Mouse (Mus musculus): ENCODE data around the gene N6amt1. TPM values are rescaled to one million over a fixed set of nuclear protein-coding genes. Genes with fewer than 3 reads are reported as not detected.

The N6amt1 gene
- total RNA-seq, 2 experiments from 2014 or later, result 17.3 to 18.5 TPM

GRCm38 (mm10) chr16:87366445-87366844 is 12.5 kb downstream of the N6amt1 start:
- intact Hi-C loops (cut with DNase I), result no loop called here
- no peak for DNase-seq (ENCODE audit: low spot score in 2 of 2)

- intact Hi-C loops (cut with DNase I), result no loop called here
- DNase-seq (ENCODE audit: low spot score in 2 of 2), result no peak
Measured at GRCm38 (mm10) chr16:87382996-87383395, 29.0 kb downstream of the N6amt1 start.

GRCm38 (mm10) chr16:87384366-87384765 is 30.4 kb downstream of the N6amt1 start:
- DNase-seq (ENCODE audit: low spot score in 2 of 2), result no peak

GRCm38 (mm10) chr16:87387444-87387977 is 33.5 kb downstream of the N6amt1 start:
- DNase-seq (ENCODE audit: low spot score in 2 of 2), result peak in 1 of 2 experiments; percentile 48
- intact Hi-C loops (cut with DNase I), result no loop called here

More at GRCm38 (mm10) chr16:87384366-87384765, 30.4 kb downstream of the N6amt1 start:
- intact Hi-C loops (cut with DNase I), result no loop called here

- intact Hi-C loops (cut with DNase I), result loop anchor here (10.0 kb wide), 1 partner anchor 1589 kb away; the partner anchor contains the start of gene Adamts1
- DNase-seq (ENCODE audit: low spot score in 2 of 2), result peak; percentile 68 to 79
Measured at GRCm38 (mm10) chr16:87393813-87394548, 40.0 kb downstream of the N6amt1 start.

GRCm38 (mm10) chr16:87405001-87405400 is 51.0 kb downstream of the N6amt1 start:
- no peak for DNase-seq (ENCODE audit: low spot score in 2 of 2)
- intact Hi-C loops (cut with DNase I), result loop anchor here (5.0 kb wide), 1 partner anchor 67 kb away; no protein-coding TSS in a partner anchor

Other genes starting within 250 kb of the N6amt1 start
- 10 to 100 TPM; 47.3 to 49.5 TPM for gene Ltn1, start 78.4 kb downstream of the N6amt1 start, total RNA-seq (2021)
- 10 to 100 TPM; 10.7 to 11.5 TPM for gene Rwdd2b, start 86.4 kb downstream of the N6amt1 start, total RNA-seq (2021)
- 10 to 100 TPM; 38.1 to 41.4 TPM for gene Usp16, start 100.5 kb downstream of the N6amt1 start, total RNA-seq (2021)
- 100 to 1,000 TPM; 176 to 177 TPM for gene Cct8, start 141.7 kb downstream of the N6amt1 start, total RNA-seq (2021)
- under 1 TPM; 0.32 to 0.44 TPM for gene Map3k7cl, start 199.1 kb downstream of the N6amt1 start, total RNA-seq (2021)

All from left cerebral cortex, postnatal 25 days (tissue).